Mouse (Mus musculus) thymus, postnatal 25 days (tissue): Measurements from ENCODE around the gene Tm4sf1.

Experiments
- DNase-seq: peaks from one replicate; pipeline ENCODE4 v3.0.0; 2022

Gene Tm4sf1

DNA sequence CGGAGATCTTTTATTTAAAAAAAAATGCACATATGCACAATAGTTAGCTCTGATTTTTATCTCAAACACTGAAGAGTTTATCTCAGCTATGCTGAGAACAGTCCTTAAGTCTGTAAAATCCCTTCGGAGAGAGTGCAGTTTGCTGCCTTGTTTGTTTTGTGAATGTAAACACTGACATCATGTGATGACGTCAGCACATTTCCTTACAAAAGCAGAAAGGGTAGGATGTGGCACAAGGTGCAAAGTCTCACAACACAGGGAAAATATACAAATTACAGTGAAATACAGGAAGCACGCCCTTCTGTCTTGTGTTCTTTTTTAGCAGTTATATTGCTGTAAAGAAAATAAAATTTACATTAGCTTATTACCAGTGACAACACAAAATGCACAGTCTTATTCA lies 14.3 kb downstream of the Tm4sf1 start:
- no peak for DNase-seq

DNA sequence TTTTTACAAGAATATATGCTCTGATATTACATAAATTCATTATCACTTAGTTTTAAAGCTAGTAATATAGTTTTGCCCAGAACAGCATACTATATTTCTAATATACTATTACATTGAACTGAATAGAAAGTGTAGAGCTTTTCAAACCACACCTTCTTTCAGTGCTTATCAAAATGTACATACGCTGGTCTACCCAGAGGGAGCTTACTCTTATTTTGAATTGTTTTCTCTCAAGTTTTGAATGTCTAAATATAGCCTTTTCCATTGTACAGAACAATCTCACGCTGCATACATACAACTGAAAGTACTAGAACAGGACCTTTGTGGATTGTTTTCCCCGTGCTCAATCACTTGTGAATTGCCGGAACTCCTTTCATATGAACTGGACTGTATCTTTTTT lies 23.6 kb downstream of the Tm4sf1 start:
- no peak for DNase-seq

- no peak for DNase-seq
These were observed 24.3 kb downstream of the Tm4sf1 start for GRCm38 (mm10) chr3:57277453-57277852.

DNA sequence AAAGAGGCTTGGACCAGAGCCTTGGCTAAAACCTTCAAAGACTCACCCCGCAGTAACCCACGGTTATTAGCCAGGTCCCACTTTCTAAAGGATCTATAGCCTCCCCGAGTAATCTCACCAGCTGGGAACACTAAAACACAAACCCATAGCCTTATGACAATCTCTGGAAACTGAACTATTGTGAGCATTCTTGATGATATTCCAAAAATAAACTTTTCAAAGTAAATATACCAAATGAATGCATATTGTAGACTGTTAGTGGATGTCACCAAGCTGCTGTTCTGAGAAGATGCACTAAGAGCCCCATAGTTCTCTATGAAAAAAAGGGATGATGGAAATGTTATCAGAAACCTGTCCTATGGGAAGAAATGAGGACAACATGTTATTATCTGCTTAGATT lies 25.0 kb downstream of the Tm4sf1 start:
- DNase-seq: no peak

DNA sequence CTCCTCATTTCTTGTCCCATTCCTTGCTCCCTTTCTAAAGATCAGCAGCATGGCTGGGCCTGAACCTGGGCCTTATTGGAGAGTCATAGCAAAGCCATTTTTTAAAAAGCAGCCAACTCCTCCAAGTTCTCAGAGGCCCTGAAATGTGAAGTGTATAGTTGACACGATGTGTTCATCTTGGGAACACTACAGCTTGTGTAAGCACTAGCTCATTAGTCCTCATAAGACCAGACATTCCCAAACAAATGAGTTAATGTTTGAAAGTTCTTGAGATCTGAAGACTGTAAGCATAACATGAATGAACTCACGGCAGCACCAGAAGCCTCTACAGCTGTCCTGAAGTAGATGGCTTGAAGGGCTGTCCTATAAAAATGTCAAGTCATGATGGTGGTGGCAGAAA lies 32.8 kb downstream of the Tm4sf1 start:
- no peak for DNase-seq

GRCm38 (mm10) chr3:57267559-57268173 lies 34.1 kb downstream of the Tm4sf1 start:
- DNase-seq: no peak

DNA sequence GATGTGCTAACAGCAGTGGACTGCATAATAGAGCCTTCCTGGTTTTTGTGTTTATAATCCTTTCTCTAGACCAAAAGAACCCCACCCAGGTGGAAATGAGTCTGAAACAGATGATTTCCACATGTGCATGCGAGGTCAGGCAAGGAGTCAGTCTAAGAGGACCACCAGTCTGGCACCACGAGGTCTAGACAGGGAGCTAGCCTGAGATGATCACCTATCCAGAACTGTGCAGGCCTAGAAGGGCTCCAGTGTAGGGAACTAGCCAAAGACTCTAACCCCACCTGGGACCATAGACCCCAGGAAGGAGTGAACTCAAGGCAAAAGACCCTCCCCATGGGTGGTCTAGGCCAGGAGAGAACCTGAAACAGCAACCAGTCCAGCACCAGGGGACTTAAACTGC lies 48.7 kb downstream of the Tm4sf1 start:
- no peak for DNase-seq

DNA sequence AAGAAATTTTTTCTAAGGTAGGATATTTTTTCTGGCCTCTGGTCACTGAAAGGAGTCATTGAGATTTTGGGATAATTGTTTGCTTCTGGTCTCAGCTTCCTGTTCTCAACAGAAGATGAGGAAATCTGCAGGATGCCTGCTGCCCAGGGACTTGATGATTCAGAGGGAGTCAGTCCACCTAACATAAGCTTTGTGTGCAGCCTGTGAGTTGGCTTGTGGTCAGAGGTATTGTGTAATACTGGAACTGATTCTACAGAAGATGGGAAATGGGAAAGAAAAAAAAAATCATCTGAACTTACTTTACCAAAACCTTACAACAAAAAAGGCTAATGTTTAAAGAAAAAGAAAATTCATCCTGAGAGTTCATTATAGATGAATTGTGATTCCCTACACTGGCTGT lies 49.2 kb downstream of the Tm4sf1 start:
- no peak for DNase-seq

DNA sequence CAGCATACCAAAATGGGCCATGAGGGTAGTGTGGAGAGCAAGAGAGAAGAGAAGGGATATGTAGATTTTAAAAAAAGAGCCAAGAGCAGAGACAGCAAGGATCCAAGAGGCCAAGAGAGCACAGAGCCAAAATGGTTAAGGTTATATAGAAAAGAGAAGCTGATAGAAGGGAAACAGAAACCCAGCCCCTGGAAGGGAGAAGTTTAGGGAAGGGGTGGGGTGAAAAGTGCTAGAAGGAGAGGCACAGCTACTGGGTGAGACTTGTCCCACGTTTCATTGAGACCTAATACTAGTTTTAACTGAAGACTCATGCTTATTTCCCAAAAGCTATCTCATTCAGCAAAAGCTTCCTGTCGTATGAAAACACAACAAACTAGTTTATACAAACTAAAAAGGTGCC lies 56.5 kb downstream of the Tm4sf1 start:
- no peak for DNase-seq
